Comparison of ENCODE assay signal across 16 mouse cellular contexts in genomic region chr9:96953443-96953842, GRCm38 (mm10).
DNase-seq lines count a peak whose midpoint lies in the region; ATAC-seq and TF ChIP-seq lines count a peak whose summit lies in the region.
"Had no signal": no experiment of that assay in that cellular context is flagged by ENCODE, and none has a peak within 500 bp of the region (broad histone marks: within the 10 kb centered on the region; RNA-seq: fewer than 3 reads in every experiment).

No protein-coding gene starts in this region.

- no peaks in the 10 kb centered on the region for H3K36me3 ChIP-seq in heart, embryonic 12.5 days
- no peaks in the 10 kb centered on the region for H3K36me3 ChIP-seq in testis, adult 2 months (ENCODE audit: control insufficient read depth, insufficient read depth, low read length)
- no peaks in the 10 kb centered on the region for H3K36me3 ChIP-seq in midbrain, embryonic 16.5 days (ENCODE audit: control insufficient read depth, insufficient read depth, low read length)
- H3K36me3 ChIP-seq: liver, embryonic 13.5 days; stomach, embryonic 15.5 days had no signal

- TF ChIP-seq CTCF in testis, adult 2 months (IDR thresholded peaks at IDR 0.05; ENCODE audit: control insufficient read depth, insufficient read depth, insufficient replicate concordance, low read depth, low read length): no peak

- H3K4me2 ChIP-seq in heart, embryonic 12.5 days: 0 out of 2 replicates have a peak overlapping the region, but pooled peaks have one; percentile 42
- no peak overlapping the region for H3K4me2 ChIP-seq in midbrain, embryonic 16.5 days (ENCODE audit: low read length)
- H3K4me2 ChIP-seq: liver, embryonic 13.5 days; midbrain, embryonic 11.5 days; stomach, embryonic 15.5 days had no signal

- WGBS in heart, embryonic 12.5 days: 62% methylated on average over 8 of the region's 8 CpGs
- 95% methylated on average over 8 of the region's 8 CpGs for WGBS in midbrain, embryonic 16.5 days

- DNase-seq in heart, postnatal 14 days: no peak
- no peak for DNase-seq in testis, postnatal 14 days (ENCODE audit: low spot score)
- no peak for DNase-seq in cerebellum, postnatal 14 days
- no peak for DNase-seq in right cerebral cortex, adult 18-20 months
- DNase-seq: cerebellum, postnatal 25 days; kidney, adult 11 months; kidney, postnatal 25 days; left cerebral cortex, postnatal 4 days; liver, embryonic 13.5 days had no signal

- H3K4me3 ChIP-seq in heart, embryonic 12.5 days: no peak overlapping the region
- H3K4me3 ChIP-seq in testis, adult 2 months (ENCODE audit: control insufficient read depth, low read depth, low read length): peak overlapping the region; percentile 26
- H3K4me3 ChIP-seq in midbrain, embryonic 16.5 days (ENCODE audit: low read depth, low read length): no peak overlapping the region
- H3K4me3 ChIP-seq: embryonic facial prominence, embryonic 10.5 days; liver, embryonic 13.5 days; stomach, embryonic 15.5 days had no signal

- peak overlapping the region; percentile 95 for H3K27ac ChIP-seq in heart, embryonic 12.5 days (ENCODE audit: poor library complexity, severe bottlenecking)
- no peak overlapping the region for H3K27ac ChIP-seq in testis, adult 2 months (ENCODE audit: control insufficient read depth, insufficient read depth, low read depth, low read length)
- H3K27ac ChIP-seq in midbrain, embryonic 16.5 days (ENCODE audit: low read length): no peak overlapping the region
- H3K27ac ChIP-seq: embryonic facial prominence, embryonic 10.5 days; liver, embryonic 13.5 days; stomach, embryonic 15.5 days had no signal

- H3K27me3 ChIP-seq in heart, embryonic 12.5 days (replicated peaks): no peaks in the 10 kb centered on the region
- no peaks in the 10 kb centered on the region for H3K27me3 ChIP-seq in testis, adult 2 months (ENCODE audit: control insufficient read depth, insufficient read depth, low read length)
- no peaks in the 10 kb centered on the region for H3K27me3 ChIP-seq in midbrain, embryonic 16.5 days (ENCODE audit: control insufficient read depth, insufficient read depth, low read depth, low read length)
- H3K27me3 ChIP-seq: stomach, embryonic 15.5 days had no signal

- ATAC-seq in heart, embryonic 12.5 days (ENCODE audit: insufficient number of reproducible peaks, low FRiP score): no peak
- ATAC-seq in neutrophil, adult 5-6 weeks (ENCODE audit: extremely low read depth, insufficient number of reproducible peaks, low FRiP score, poor library complexity, severe bottlenecking): peak; percentile 11; the same call in 1 of the 2 replicates
- ATAC-seq in midbrain, embryonic 16.5 days: no peak

- intact Hi-C loops in heart, postnatal 14 days (cut with DNase I): no loop called here

- no peaks in the 10 kb centered on the region for H3K9me3 ChIP-seq in heart, embryonic 12.5 days (replicated peaks)
- H3K9me3 ChIP-seq in midbrain, embryonic 16.5 days (replicated peaks; ENCODE audit: control insufficient read depth, low read length, poor library complexity, severe bottlenecking): no peaks in the 10 kb centered on the region
- H3K9me3 ChIP-seq: embryonic facial prominence, embryonic 10.5 days; liver, embryonic 13.5 days; stomach, embryonic 15.5 days had no signal

- peak overlapping the region; percentile 30; the same call in 1 of the 2 replicates for H3K9ac ChIP-seq in heart, embryonic 12.5 days
- no peak overlapping the region for H3K9ac ChIP-seq in midbrain, embryonic 16.5 days (ENCODE audit: low read depth, low read length)
- H3K9ac ChIP-seq: liver, embryonic 13.5 days; stomach, embryonic 15.5 days had no signal

- no peak for TF ChIP-seq POLR2A in testis, adult 2 months (IDR thresholded peaks at IDR 0.05; ENCODE audit: control insufficient read depth, low read depth, low read length)

- H3K4me1 ChIP-seq in heart, embryonic 12.5 days (replicated peaks): peaks cover 93% of the 10 kb centered on the region
- H3K4me1 ChIP-seq in testis, adult 2 months (ENCODE audit: control insufficient read depth, insufficient read depth, low read length): no peaks in the 10 kb centered on the region
- H3K4me1 ChIP-seq in midbrain, embryonic 16.5 days (ENCODE audit: control insufficient read depth, insufficient read depth, low read length): peaks cover 24% of the 10 kb centered on the region
- H3K4me1 ChIP-seq: liver, embryonic 13.5 days had no signal
